Mouse (Mus musculus) embryonic facial prominence, embryonic 11.5 days (tissue): ENCODE data around the gene Npas3. TPM values are rescaled to one million over a fixed set of nuclear protein-coding genes. Genes with fewer than 3 reads are reported as not detected.
A peak's percentile ranks its signal among the peaks of the same experiment; 100 is the strongest.

Experiments used
- ATAC-seq: fragments of 200-750 bp; cut with Nextera tagmentation; replicated peaks from 2 replicates; pipeline ENCODE4 v1.8.0; 2017; ENCODE audit warnings: low read depth; ENCODE audit not compliant: insufficient number of reproducible peaks, low FRiP score, low TSS enrichment
- DNase-seq: peaks from one replicate; pipeline ENCODE4 v3.0.0-alpha.2; 2015; ENCODE audit warnings: low spot score
- H3K27ac ChIP-seq: fragments of 300-500 bp; sonication (generic); replicated peaks from 2 replicates; pipeline ENCODE4 v1.5.1; 2014; ENCODE audit warnings: mild to moderate bottlenecking, low read depth, low read length, control low read depth
- H3K27me3 ChIP-seq: fragments of 300-500 bp; sonication (generic); 2 replicates; pipeline ENCODE4 v1.6.1; 2014; ENCODE audit warnings: mild to moderate bottlenecking, low read length, moderate library complexity, mixed read lengths; ENCODE audit not compliant: control insufficient read depth, insufficient read depth
- H3K36me3 ChIP-seq: fragments of 300-500 bp; sonication (generic); replicated peaks from 2 replicates; pipeline ENCODE4 v1.6.1; 2014; ENCODE audit warnings: low read depth, mild to moderate bottlenecking, low read length, moderate library complexity, mixed read lengths; ENCODE audit not compliant: control insufficient read depth, insufficient read depth
- H3K4me1 ChIP-seq: fragments of 300-500 bp; sonication (generic); 2 replicates; pipeline ENCODE4 v1.6.1; 2014; ENCODE audit warnings: low read length, mixed read lengths; ENCODE audit not compliant: control insufficient read depth, insufficient read depth
- H3K4me2 ChIP-seq: fragments of 300-500 bp; sonication (generic); 2 replicates; pipeline ENCODE4 v1.6.1; 2014; ENCODE audit warnings: low read depth, mild to moderate bottlenecking, control low read depth, low read length, moderate library complexity
- H3K4me3 ChIP-seq: fragments of 300-500 bp; sonication (generic); 2 replicates; pipeline ENCODE4 v1.5.1; 2014; ENCODE audit warnings: low read depth, low read length, control low read depth
- H3K9ac ChIP-seq: fragments of 300-500 bp; sonication (generic); replicated peaks from 2 replicates; pipeline ENCODE4 v1.6.1; 2014; ENCODE audit warnings: mild to moderate bottlenecking, control low read depth, low read length
- H3K9me3 ChIP-seq: fragments of 300-500 bp; sonication (generic); replicated peaks from 2 replicates; pipeline ENCODE4 v1.6.1; 2016; ENCODE audit warnings: mild to moderate bottlenecking, low read length, inconsistent platforms, mixed read lengths; ENCODE audit not compliant: control insufficient read depth
- WGBS: fragments of 180-500 bp; shearing (Covaris S2); extraction: QIAGEN DNeasy Blood & Tissue Kit; methylation state at CpG from one replicate; pipeline ENCODE4 v1.1.7; 2014; 5-methylcytosine and 5-hydroxymethylcytosine counted together
- polyA plus RNA-seq: library from polyadenylated mRNA; unstranded; fragments of >200 nt; fragmentation: Nextera tagmentation; extraction: Ambion mirVana; gene quantifications from 2 replicates; pipeline ENCODE4 v1.2.1, GENCODE M21; 2014

The Npas3 gene
- 4.5 and 5.0 TPM in 2 replicates for polyA plus RNA-seq

DNA sequence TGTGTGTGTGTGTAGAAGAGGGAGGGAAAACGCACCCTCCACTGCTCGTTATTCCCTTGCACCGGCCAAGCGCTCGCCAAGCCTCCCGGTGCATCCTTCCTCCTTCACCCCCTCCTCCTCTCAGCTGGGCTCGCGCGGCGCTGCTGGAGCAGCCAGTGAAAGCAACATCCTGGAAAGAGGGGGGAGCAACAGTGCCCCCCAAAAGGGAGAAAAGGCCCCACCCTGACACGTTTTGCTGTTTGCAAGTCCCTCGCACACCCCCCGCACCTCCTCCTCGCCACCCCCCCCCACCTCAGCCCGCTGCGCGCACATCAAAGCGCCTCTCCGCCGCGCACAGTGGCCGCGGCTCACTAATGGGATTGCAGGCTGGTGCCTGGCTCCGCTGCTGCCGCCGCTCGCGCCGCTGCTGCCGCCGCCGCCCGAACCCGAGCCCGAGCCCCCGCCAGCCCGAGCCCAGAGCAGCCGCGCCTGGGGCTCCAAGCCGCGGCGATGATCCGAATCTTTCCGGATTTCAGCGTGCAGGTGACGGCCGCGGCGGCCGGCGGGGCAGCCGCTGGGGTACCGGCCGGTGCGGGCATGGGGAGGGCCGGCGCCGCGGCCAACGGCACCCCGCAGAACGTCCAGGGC lies at the start of gene Npas3:
Gene Npas3 (plus strand): TSS at position 577 of the 627 bp plus-strand sequence.
- Histone ChIP-seq H3K4me1 (peaks cover 5% of the 10 kb centered on the region; the same call in 1 of the 2 replicates), H3K9ac (peak within 1 kb of the TSS; percentile 71), H3K36me3 (no peaks in the 10 kb centered on the region), H3K4me3 (peak within 1 kb of the TSS; percentile 62), H3K4me2 (peak within 1 kb of the TSS; percentile 99), H3K27ac (peak within 1 kb of the TSS; percentile 59; the same call in 1 of the 2 replicates), H3K9me3 (no peaks in the 10 kb centered on the region), H3K27me3 (peaks cover 26% of the 10 kb centered on the region)
- DNase-seq: peak; percentile 72
- peak; percentile 51 for ATAC-seq
- 0% methylated on average over 51 of the region's 62 CpGs for WGBS

DNA sequence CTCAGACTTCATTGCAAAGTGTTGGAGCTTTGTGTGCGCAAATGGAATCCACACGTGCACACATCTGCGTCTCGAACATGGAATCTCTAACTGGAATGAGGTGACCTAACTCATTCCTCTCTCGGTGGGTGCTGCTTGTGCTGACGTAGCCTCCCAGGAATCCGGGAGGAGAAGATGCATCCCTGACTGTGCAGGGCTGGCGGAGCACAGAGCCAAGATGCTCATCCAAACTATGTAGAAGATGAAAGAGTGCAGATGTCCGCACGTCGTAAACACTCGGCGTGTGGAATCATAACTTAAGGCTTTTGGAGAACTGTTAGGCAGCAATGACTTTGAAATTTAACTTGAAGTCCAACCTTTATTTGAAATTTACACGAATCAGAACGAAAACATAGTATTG lies 31.3 kb upstream of the Npas3 start:
- Histone ChIP-seq H3K27me3 (no peaks in the 10 kb centered on the region), H3K4me2 (no peak overlapping the region), H3K4me3 (no peak overlapping the region), H3K9ac (no peak overlapping the region), H3K27ac (no peak overlapping the region), H3K4me1 (no peaks in the 10 kb centered on the region), H3K9me3 (no peaks in the 10 kb centered on the region), H3K36me3 (no peaks in the 10 kb centered on the region)
- ATAC-seq: no peak
- no peak for DNase-seq
- 95% methylated on average over 15 of the region's 15 CpGs for WGBS

DNA sequence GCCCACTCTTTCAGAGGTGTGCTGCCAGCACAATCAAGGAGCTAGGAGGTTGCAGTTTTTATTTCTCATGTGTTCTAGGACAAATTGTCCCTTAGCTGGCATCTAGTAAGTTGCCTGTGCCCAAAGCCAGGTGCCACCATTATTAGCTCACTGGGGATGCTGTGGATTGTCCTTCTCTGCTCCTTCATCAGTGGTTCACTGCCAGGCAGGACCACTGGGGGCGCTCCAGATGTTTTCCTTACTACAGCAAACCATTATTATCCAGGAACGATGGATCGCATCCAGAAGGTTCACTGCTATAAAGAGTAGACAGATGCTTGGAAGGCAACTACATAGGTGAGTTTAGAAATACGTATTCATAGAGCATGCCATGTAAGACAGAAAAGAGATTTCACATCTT lies 25.7 kb upstream of the Npas3 start:
- Histone ChIP-seq H3K9me3 (no peaks in the 10 kb centered on the region), H3K27me3 (no peaks in the 10 kb centered on the region), H3K4me3 (no peak overlapping the region), H3K9ac (no peak overlapping the region), H3K36me3 (no peaks in the 10 kb centered on the region), H3K4me1 (no peaks in the 10 kb centered on the region), H3K4me2 (no peak overlapping the region), H3K27ac (no peak overlapping the region)
- DNase-seq (peak; percentile 15), ATAC-seq (no peak)
- 71% methylated on average over 4 of the region's 4 CpGs for WGBS

DNA sequence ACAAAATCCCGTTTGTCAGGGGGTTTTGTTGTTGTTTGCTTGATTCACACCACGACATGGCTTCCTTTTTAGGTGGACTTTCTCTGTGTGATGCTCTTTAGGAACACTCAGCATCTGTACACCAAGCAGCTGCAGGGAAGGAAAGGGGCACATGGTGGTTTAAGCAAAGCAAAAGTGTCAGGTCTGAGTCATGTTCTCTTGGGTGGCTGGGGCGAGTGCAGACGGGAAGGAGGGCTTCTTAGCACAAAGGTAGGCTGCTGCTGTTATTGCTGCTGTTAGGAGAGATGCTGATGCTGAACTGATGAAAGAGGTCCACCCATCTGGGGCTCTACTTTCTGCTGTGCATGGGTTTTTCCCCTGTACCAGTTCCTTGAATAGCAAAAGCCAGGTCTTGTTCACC lies 21.1 kb upstream of the Npas3 start:
- Histone ChIP-seq H3K4me1 (no peaks in the 10 kb centered on the region), H3K4me2 (no peak overlapping the region), H3K9ac (no peak overlapping the region), H3K36me3 (no peaks in the 10 kb centered on the region), H3K27me3 (no peaks in the 10 kb centered on the region), H3K9me3 (no peaks in the 10 kb centered on the region), H3K4me3 (no peak overlapping the region), H3K27ac (no peak overlapping the region)
- WGBS: 65% methylated on average over 4 of the region's 4 CpGs
- DNase-seq (no peak), ATAC-seq (no peak)

DNA sequence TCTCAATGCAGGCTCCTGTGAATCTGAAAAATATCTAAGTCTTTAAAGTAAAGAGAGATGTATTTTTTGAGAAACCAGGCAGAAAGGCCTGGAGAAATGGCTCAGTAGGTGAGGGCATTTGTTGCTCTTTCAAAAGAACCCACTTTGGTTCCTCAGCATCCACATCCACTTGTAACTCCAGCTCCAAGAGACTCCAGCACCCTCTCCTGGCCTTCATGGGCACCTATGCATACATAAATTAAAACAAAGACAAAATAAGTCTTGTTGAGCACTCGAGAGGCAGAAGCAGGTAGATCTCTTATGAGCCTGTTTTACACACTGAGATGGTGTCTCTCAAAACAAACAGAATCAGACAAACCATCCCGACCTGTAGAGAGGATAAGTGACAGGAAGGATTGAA lies 19.1 kb upstream of the Npas3 start:
- Histone ChIP-seq H3K27me3 (no peaks in the 10 kb centered on the region), H3K4me1 (no peaks in the 10 kb centered on the region), H3K9me3 (no peaks in the 10 kb centered on the region), H3K36me3 (no peaks in the 10 kb centered on the region), H3K4me3 (no peak overlapping the region), H3K4me2 (no peak overlapping the region), H3K9ac (no peak overlapping the region), H3K27ac (no peak overlapping the region)
- no peak for ATAC-seq
- DNase-seq: no peak
- WGBS: 65% methylated on average over 2 of the region's 2 CpGs

DNA sequence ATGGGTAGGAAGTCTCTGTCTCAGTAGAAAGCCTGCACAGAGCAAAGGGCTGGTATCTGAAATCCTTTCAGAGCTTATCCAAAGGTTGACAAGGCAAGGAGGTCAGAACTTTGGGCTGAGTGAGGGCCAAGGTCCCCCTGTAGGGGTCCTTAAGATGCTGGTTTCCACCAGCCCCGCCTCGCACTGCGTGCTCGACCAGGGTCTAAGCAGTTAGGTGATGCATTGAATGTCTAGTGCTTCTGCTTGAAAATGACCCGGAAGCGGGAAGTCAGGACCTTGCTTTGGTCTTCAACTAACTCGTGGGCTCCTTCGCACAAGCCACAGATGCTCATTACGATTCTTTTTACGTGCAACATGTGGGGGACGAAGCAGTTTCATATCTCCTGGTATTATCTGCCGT lies 2.3 kb upstream of the Npas3 start:
- Histone ChIP-seq H3K27ac (no peak overlapping the region), H3K36me3 (no peaks in the 10 kb centered on the region), H3K4me3 (peak overlapping the region; percentile 62), H3K4me2 (peak overlapping the region; percentile 99), H3K9ac (peak overlapping the region; percentile 71), H3K9me3 (no peaks in the 10 kb centered on the region), H3K27me3 (peaks cover 25% of the 10 kb centered on the region), H3K4me1 (peaks cover 5% of the 10 kb centered on the region; the same call in 1 of the 2 replicates)
- DNase-seq (no peak), ATAC-seq (no peak)
- WGBS: under 1% methylated on average over 12 of the region's 12 CpGs

DNA sequence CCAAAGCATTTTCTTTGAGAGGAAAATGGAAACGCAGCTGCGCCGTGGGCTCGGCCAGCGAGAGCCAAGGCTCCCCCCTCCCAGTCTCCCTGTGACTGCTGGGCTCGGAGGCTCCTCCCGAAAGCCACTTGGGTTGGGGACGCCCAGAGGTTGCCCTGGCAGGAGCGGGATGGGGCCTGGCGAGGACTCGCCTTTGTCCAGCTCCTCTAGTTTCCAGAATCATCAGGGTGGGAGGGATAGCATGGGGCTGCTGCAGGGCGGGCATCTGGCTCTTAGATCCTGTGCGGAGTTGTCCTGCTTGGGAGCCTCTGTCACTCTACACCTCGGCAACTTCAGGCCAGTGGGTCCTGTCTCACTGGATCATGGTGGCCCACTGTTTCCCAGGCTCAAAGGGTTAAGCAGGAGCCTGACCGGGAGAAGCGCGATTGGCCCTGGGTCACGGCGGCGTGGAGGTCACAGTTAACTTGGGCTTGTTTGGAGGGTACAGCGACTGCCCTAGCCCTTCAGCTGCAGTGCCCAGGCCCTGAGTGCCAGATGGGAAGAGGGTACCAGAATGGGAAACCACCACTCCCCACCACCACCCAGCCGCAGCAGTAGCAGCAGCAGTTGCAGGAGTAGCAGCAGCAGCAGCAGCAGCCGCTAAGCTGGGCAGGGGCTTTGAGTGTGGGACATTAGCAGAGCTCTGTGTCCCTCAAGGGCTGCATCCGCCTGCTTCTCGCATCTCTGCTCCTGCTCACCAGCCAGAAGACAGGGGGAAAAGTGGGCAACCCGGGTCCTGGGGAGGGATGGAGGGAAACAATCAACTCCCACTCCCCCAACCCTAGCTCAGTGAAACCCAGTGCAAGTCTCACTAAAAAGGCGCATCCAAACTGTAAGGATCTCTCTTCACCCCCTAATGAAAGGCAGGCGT lies 1.6 kb upstream of the Npas3 start:
- H3K27ac ChIP-seq: no peak overlapping the region
- peak overlapping the region; percentile 62 for H3K4me3 ChIP-seq
- H3K27me3 ChIP-seq: peaks cover 26% of the 10 kb centered on the region
- WGBS: under 1% methylated on average over 28 of the region's 28 CpGs
- no peaks in the 10 kb centered on the region for H3K36me3 ChIP-seq
- no peaks in the 10 kb centered on the region for H3K9me3 ChIP-seq
- H3K4me1 ChIP-seq: peaks cover 5% of the 10 kb centered on the region; the same call in 1 of the 2 replicates
- DNase-seq: peak; percentile 43
- peak overlapping the region; percentile 71 for H3K9ac ChIP-seq
- peak; percentile 74 for ATAC-seq
- H3K4me2 ChIP-seq: peak overlapping the region; percentile 99
